Mouse (Mus musculus) left cerebral cortex, postnatal 4 days (tissue): ENCODE measurements at regions not wholly inside any gene's neighbourhood (a gene's known extent, or its start where the extent isn't known, plus 50 kb on each side); places are given as distances from the start of the nearest gene placed in this dataset.

Experiments used
- DNase-seq: peaks from one replicate; pipeline ENCODE4 v3.0.0-alpha.2; 2022
- intact Hi-C: fragments of 180-260 bp; cut with DNase I; formaldehyde crosslinking; loops from one replicate; pipeline ENCODE4 v1.15.1; 2025

DNA sequence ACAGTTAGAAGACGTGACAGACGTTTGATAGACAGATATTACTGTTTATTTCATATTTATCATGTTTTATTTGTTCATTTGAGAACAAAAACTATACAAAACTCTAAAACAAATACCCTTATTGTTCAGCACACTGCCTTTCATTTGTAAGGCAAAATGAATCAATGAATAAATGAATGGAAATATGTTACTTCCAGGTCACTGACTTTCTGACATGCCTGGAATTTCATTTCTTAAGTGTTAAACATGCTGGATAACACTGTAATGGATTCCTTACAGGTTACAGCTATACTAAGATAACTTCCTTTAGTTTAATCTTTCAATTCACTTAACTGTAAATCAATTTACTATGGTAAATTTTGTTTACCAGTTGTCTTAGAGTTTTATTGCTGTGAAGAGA, 707.3 kb upstream of the Foxg1 start:
- DNase-seq, result no peak
- intact Hi-C loops, result no loop called here

- intact Hi-C loops, result no loop called here
Observed at GRCm38 (mm10) chr12:48680957-48681356, 701.5 kb upstream of the Foxg1 start.

GRCm38 (mm10) chr12:48705963-48706362, 676.5 kb upstream of the Foxg1 start:
- intact Hi-C loops, result no loop called here
- DNase-seq, result no peak

More at GRCm38 (mm10) chr12:48680957-48681356, 701.5 kb upstream of the Foxg1 start:
- no peak for DNase-seq

DNA sequence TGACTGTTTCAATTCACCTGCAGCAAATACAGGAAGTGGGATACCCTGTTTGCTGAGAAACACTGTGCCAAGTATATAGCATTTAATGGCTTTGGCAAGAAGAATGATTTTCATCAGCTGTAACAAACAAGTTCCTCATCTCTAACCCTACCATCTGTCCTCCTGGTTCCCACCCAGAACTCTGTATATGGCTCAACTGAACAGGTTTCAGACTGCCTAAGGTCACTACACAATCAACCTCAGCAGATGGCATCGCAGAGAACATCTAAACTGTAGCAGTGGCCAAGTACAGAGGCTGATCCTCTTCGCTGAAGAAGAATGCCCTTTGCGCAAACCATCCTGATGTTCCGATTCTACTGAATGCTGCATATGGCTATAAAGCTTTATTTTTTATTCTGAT, 668.8 kb upstream of the Foxg1 start:
- intact Hi-C loops, result no loop called here
- peak; percentile 71 for DNase-seq

GRCm38 (mm10) chr12:48729851-48730250, 652.6 kb upstream of the Foxg1 start:
- intact Hi-C loops, result no loop called here

GRCm38 (mm10) chr12:48758805-48759396, 623.6 kb upstream of the Foxg1 start:
- intact Hi-C loops, result no loop called here
- no peak for DNase-seq

More at GRCm38 (mm10) chr12:48729851-48730250, 652.6 kb upstream of the Foxg1 start:
- no peak for DNase-seq
